Mouse (Mus musculus) myocyte (in vitro differentiated cells): Measurements from ENCODE around the gene Tubgcp3.

Experiments
- CEBPB ChIP-seq: IDR thresholded peaks from 2 replicates; pipeline ENCODE4 v1.6.1; 2011; ENCODE audit warnings: mild to moderate bottlenecking, moderate library complexity; ENCODE audit not compliant: poor library complexity, insufficient read depth, severe bottlenecking
- E2F4 ChIP-seq: IDR thresholded peaks from one replicate; pipeline ENCODE4 v1.6.1; 2011; ENCODE audit warnings: mild to moderate bottlenecking, control low read depth, moderate library complexity; ENCODE audit not compliant: insufficient read depth
- MAX ChIP-seq: IDR thresholded peaks from one replicate; pipeline ENCODE4 v1.6.1; 2011; ENCODE audit warnings: low read depth, mild to moderate bottlenecking, control low read depth
- MYOD1 ChIP-seq, 3 experiments: IDR thresholded peaks; one replicate each; pipeline ENCODE4 v1.6.1; 2011; ENCODE audit warnings: control low read depth in 2 of 3, low read depth in 2 of 3, mild to moderate bottlenecking in 2 of 3, moderate library complexity in 1 of 3; ENCODE audit not compliant: insufficient read length in 2 of 3, control insufficient read depth in 1 of 3
- MYOG ChIP-seq, 3 experiments: IDR thresholded peaks; one replicate each; pipeline ENCODE4 v1.6.1; 2011; ENCODE audit warnings: control low read depth in 2 of 3, low read depth in 2 of 3, mild to moderate bottlenecking in 2 of 3; ENCODE audit not compliant: insufficient read length in 2 of 3, control insufficient read depth in 1 of 3, insufficient read depth in 1 of 3
- POLR2A ChIP-seq: IDR thresholded peaks from one replicate; pipeline ENCODE4 v1.6.1; 2011; ENCODE audit warnings: low read depth, mild to moderate bottlenecking, control low read depth, moderate library complexity; ENCODE audit not compliant: insufficient read length
- POLR2AphosphoS2 ChIP-seq: IDR thresholded peaks from one replicate; pipeline ENCODE4 v1.6.1; 2011; ENCODE audit warnings: low read depth, control low read depth; ENCODE audit not compliant: insufficient read length
- REST ChIP-seq: IDR thresholded peaks from one replicate; pipeline ENCODE4 v1.6.1; 2011; ENCODE audit warnings: mild to moderate bottlenecking, control low read depth, moderate library complexity; ENCODE audit not compliant: insufficient read depth, insufficient read length
- SRF ChIP-seq: IDR thresholded peaks from one replicate; pipeline ENCODE4 v1.6.1; 2011; ENCODE audit warnings: low read depth; ENCODE audit not compliant: control insufficient read depth, insufficient read length
- TCF12 ChIP-seq: IDR thresholded peaks from one replicate; pipeline ENCODE4 v1.6.1; 2011; ENCODE audit warnings: mild to moderate bottlenecking, control low read depth; ENCODE audit not compliant: poor library complexity, insufficient read depth, severe bottlenecking
- TCF3 ChIP-seq: IDR thresholded peaks from one replicate; pipeline ENCODE4 v1.6.1; 2011; ENCODE audit warnings: low read depth, control low read depth; ENCODE audit not compliant: insufficient read length
- USF1 ChIP-seq: IDR thresholded peaks from one replicate; pipeline ENCODE4 v1.6.1; 2011; ENCODE audit warnings: low read depth, mild to moderate bottlenecking, control low read depth, moderate library complexity

- TF ChIP-seq MAX: no peak
- no peak for TF ChIP-seq E2F4
- TF ChIP-seq POLR2A: no peak
- no peak for TF ChIP-seq TCF12
- TF ChIP-seq CEBPB: no peak
- TF ChIP-seq MYOD1 (IDR thresholded peaks at IDR 0.05; ENCODE audit: control insufficient read depth in 1 of 3, insufficient read length in 2 of 3, low read depth in 2 of 3): no peak
- TF ChIP-seq USF1: no peak
- TF ChIP-seq POLR2AphosphoS2: no peak
- TF ChIP-seq REST: no peak
- TF ChIP-seq MYOG (IDR thresholded peaks at IDR 0.05; ENCODE audit: control insufficient read depth in 1 of 3, insufficient read depth in 1 of 3, insufficient read length in 2 of 3, low read depth in 2 of 3): no peak
- no peak for TF ChIP-seq SRF
- TF ChIP-seq TCF3: no peak
Observed at GRCm38 (mm10) chr8:12698660-12699277, 26.7 kb upstream of the Tubgcp3 start.
